Mouse (Mus musculus): ENCODE measurements around the gene Slc45a2.

DNA sequence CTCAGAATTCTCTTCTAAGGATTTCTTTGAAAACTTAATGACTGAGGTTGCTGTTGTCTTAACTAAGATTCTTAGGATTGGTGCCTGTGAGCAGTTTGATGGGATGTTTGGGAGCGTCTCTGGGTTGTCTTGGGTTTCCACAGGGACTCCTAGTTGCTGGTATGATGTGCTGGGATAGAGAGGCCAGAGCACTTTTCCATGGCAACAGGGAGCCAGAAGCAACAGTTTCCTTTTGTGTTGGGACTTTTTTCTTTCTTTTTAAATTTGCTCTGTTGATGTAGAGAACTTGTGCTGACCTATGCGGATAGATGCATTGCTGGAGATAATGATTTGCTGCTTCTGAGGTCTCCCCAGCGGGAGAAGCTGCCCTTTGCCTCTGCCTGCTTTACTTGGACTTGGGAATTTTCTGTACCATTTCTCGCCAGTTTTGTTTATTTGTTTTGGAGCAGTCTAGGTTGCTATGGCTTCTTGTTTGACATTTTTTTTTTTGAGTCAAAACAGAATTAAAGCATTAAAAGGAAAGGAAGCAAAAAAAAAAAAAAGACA lies 47.7 kb upstream of the Slc45a2 start:
- TF ChIP-seq CTCF (IDR thresholded peaks at IDR 0.05; ENCODE audit: insufficient read depth, low read depth, low read length), result no peak
- no peak for TF ChIP-seq POLR2A (IDR thresholded peaks at IDR 0.05; ENCODE audit: insufficient read depth, low read depth, low read length)

Measured in olfactory bulb, adult 2 months (tissue).